Mouse (Mus musculus): ENCODE results near the gene Sp2. TPM values are rescaled to one million over a fixed set of nuclear protein-coding genes. Genes with fewer than 3 reads are reported as not detected.

Sp2 gene
- polyA plus RNA-seq, 1 experiment from 2014 or later: 15.0 TPM

- no peak for ATAC-seq (ENCODE audit: insufficient number of reproducible peaks, insufficient read depth, low FRiP score, low read depth)
- Histone ChIP-seq H3K27ac (replicated peaks in 1 of 2; ENCODE audit: control insufficient read depth in 1 of 2, insufficient read depth in 1 of 2, low read depth in 2 of 2, low read length in 2 of 2) (peak overlapping the region; percentile 33 to 96), H3K4me1 (ENCODE audit: control insufficient read depth in 2 of 2, insufficient read depth in 2 of 2, low read length in 2 of 2) (peaks cover 27 to 52% of the 10 kb centered on the region in 2 experiments), H3K36me3 (ENCODE audit: control insufficient read depth, insufficient read depth, low read length) (no peaks in the 10 kb centered on the region), H3K4me2 (ENCODE audit: low read length) (peak overlapping the region; percentile 78), H3K4me3 (ENCODE audit: control insufficient read depth in 1 of 2, insufficient read depth in 1 of 2, low read depth in 1 of 2, low read length in 2 of 2) (peak overlapping the region; percentile 81 to 84; a peak in 3 of 4 replicates), H3K27me3 (ENCODE audit: control insufficient read depth, insufficient read depth, low read length) (no peaks in the 10 kb centered on the region), H3K9me3 (ENCODE audit: control insufficient read depth, low read length) (no peaks in the 10 kb centered on the region), H3K9ac (ENCODE audit: low read length) (peak overlapping the region; percentile 95)
- WGBS: 52% methylated on average over 10 of the region's 10 CpGs
These were observed 7.0 kb downstream of the Sp2 start for GRCm38 (mm10) chr11:96975511-96976378.

DNA sequence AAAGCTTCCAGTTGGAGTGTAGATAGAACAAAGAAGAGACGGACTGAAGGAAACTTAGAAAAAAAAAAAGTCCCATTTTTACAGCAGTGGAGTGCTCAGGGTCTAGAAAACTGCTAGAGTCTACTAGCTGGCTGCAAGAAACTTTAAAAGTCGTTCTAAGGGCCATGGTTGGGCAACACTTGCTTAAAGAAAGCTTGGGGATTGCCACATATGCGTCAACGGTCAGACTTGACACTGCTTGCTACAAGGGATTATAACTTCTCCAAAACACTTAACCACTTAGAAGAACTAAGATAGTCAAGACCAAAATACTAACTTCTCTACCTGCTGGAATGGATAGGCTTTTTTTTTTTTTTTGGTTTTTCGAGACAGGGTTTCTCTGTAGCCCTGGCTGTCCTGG lies 7.9 kb downstream of the Sp2 start:
- Histone ChIP-seq H3K9ac (ENCODE audit: low read length) (no peak overlapping the region), H3K36me3 (ENCODE audit: control insufficient read depth, insufficient read depth, low read length) (no peaks in the 10 kb centered on the region), H3K27ac (replicated peaks in 1 of 2; ENCODE audit: control insufficient read depth in 1 of 2, insufficient read depth in 1 of 2, low read depth in 2 of 2, low read length in 2 of 2) (no peak overlapping the region), H3K9me3 (ENCODE audit: control insufficient read depth, low read length) (no peaks in the 10 kb centered on the region), H3K27me3 (ENCODE audit: control insufficient read depth, insufficient read depth, low read length) (no peaks in the 10 kb centered on the region), H3K4me1 (ENCODE audit: control insufficient read depth in 2 of 2, insufficient read depth in 2 of 2, low read length in 2 of 2) (peaks cover 36 to 61% of the 10 kb centered on the region in 2 experiments), H3K4me2 (ENCODE audit: low read length) (no peak overlapping the region), H3K4me3 (ENCODE audit: control insufficient read depth in 1 of 2, insufficient read depth in 1 of 2, low read depth in 1 of 2, low read length in 2 of 2) (no peak overlapping the region)
- WGBS: 80% methylated on average over 5 of the region's 5 CpGs
- ATAC-seq (ENCODE audit: insufficient number of reproducible peaks, insufficient read depth, low FRiP score, low read depth): no peak

- 79% methylated on average over 5 of the region's 5 CpGs for WGBS
- Histone ChIP-seq H3K4me2 (ENCODE audit: low read length) (no peak overlapping the region), H3K9ac (ENCODE audit: low read length) (no peak overlapping the region), H3K4me1 (ENCODE audit: control insufficient read depth in 2 of 2, insufficient read depth in 2 of 2, low read length in 2 of 2) (peaks cover 47 to 72% of the 10 kb centered on the region in 2 experiments), H3K27ac (replicated peaks in 1 of 2; ENCODE audit: control insufficient read depth in 1 of 2, insufficient read depth in 1 of 2, low read depth in 2 of 2, low read length in 2 of 2) (0 out of 4 replicates have a peak overlapping the region, but pooled peaks of 1 of the 2 experiments have one; percentile 46), H3K9me3 (ENCODE audit: control insufficient read depth, low read length) (no peaks in the 10 kb centered on the region), H3K4me3 (ENCODE audit: control insufficient read depth in 1 of 2, insufficient read depth in 1 of 2, low read depth in 1 of 2, low read length in 2 of 2) (no peak overlapping the region), H3K36me3 (ENCODE audit: control insufficient read depth, insufficient read depth, low read length) (no peaks in the 10 kb centered on the region), H3K27me3 (ENCODE audit: control insufficient read depth, insufficient read depth, low read length) (no peaks in the 10 kb centered on the region)
- no peak for ATAC-seq (ENCODE audit: insufficient number of reproducible peaks, insufficient read depth, low FRiP score, low read depth)
These were observed 9.3 kb downstream of the Sp2 start for GRCm38 (mm10) chr11:96973426-96973964.

GRCm38 (mm10) chr11:96972906-96973305 lies 9.9 kb downstream of the Sp2 start:
- Histone ChIP-seq H3K27me3 (ENCODE audit: control insufficient read depth, insufficient read depth, low read length) (no peaks in the 10 kb centered on the region), H3K4me2 (ENCODE audit: low read length) (no peak overlapping the region), H3K36me3 (ENCODE audit: control insufficient read depth, insufficient read depth, low read length) (no peaks in the 10 kb centered on the region), H3K4me1 (ENCODE audit: control insufficient read depth in 2 of 2, insufficient read depth in 2 of 2, low read length in 2 of 2) (peaks cover 49 to 76% of the 10 kb centered on the region in 2 experiments), H3K4me3 (ENCODE audit: control insufficient read depth in 1 of 2, insufficient read depth in 1 of 2, low read depth in 1 of 2, low read length in 2 of 2) (no peak overlapping the region), H3K9me3 (ENCODE audit: control insufficient read depth, low read length) (no peaks in the 10 kb centered on the region), H3K27ac (replicated peaks in 1 of 2; ENCODE audit: control insufficient read depth in 1 of 2, insufficient read depth in 1 of 2, low read depth in 2 of 2, low read length in 2 of 2) (0 out of 4 replicates have a peak overlapping the region, but pooled peaks of 1 of the 2 experiments have one; percentile 46), H3K9ac (ENCODE audit: low read length) (no peak overlapping the region)
- ATAC-seq (ENCODE audit: insufficient number of reproducible peaks, insufficient read depth, low FRiP score, low read depth): no peak
- WGBS: 76% methylated on average over 5 of the region's 5 CpGs

GRCm38 (mm10) chr11:96970341-96970740 lies 12.4 kb downstream of the Sp2 start:
- Histone ChIP-seq H3K27me3 (ENCODE audit: control insufficient read depth, insufficient read depth, low read length) (no peaks in the 10 kb centered on the region), H3K9ac (ENCODE audit: low read length) (peak overlapping the region; percentile 69), H3K9me3 (ENCODE audit: control insufficient read depth, low read length) (no peaks in the 10 kb centered on the region), H3K27ac (replicated peaks in 1 of 2; ENCODE audit: control insufficient read depth in 1 of 2, insufficient read depth in 1 of 2, low read depth in 2 of 2, low read length in 2 of 2) (peak overlapping the region; percentile 99 to 100), H3K4me3 (ENCODE audit: control insufficient read depth in 1 of 2, insufficient read depth in 1 of 2, low read depth in 1 of 2, low read length in 2 of 2) (no peak overlapping the region), H3K36me3 (ENCODE audit: control insufficient read depth, insufficient read depth, low read length) (no peaks in the 10 kb centered on the region), H3K4me2 (ENCODE audit: low read length) (peak overlapping the region; percentile 62), H3K4me1 (ENCODE audit: control insufficient read depth in 2 of 2, insufficient read depth in 2 of 2, low read length in 2 of 2) (peaks cover 51 to 76% of the 10 kb centered on the region in 2 experiments)
- ATAC-seq (ENCODE audit: insufficient number of reproducible peaks, insufficient read depth, low FRiP score, low read depth): no peak
- 32% methylated on average over 3 of the region's 3 CpGs for WGBS

DNA sequence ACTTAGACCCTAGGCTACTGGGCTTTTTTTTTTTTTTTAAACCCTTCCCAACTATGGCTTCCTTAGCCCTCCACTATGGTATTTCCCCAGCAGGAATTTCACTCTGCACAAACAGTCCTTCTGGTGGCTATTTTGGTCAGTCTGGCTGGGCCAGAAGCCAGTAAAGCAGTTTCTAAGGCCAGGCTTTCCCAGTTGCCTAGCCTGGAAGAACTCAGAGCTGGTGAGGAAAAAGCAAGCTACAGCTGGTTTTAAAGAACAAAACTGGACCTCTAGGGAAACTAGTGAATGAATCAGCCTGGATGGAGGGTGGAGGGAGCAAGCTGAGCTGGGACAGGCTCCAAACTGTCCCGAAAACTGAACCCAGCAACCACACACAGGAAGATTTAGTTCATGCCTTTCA lies 13.0 kb downstream of the Sp2 start:
- Histone ChIP-seq H3K27me3 (ENCODE audit: control insufficient read depth, insufficient read depth, low read length) (no peaks in the 10 kb centered on the region), H3K27ac (replicated peaks in 1 of 2; ENCODE audit: control insufficient read depth in 1 of 2, insufficient read depth in 1 of 2, low read depth in 2 of 2, low read length in 2 of 2) (peak overlapping the region; percentile 99 to 100), H3K4me3 (ENCODE audit: control insufficient read depth in 1 of 2, insufficient read depth in 1 of 2, low read depth in 1 of 2, low read length in 2 of 2) (no peak overlapping the region), H3K4me1 (ENCODE audit: control insufficient read depth in 2 of 2, insufficient read depth in 2 of 2, low read length in 2 of 2) (peaks cover 51 to 76% of the 10 kb centered on the region in 2 experiments), H3K9ac (ENCODE audit: low read length) (peak overlapping the region; percentile 69), H3K9me3 (ENCODE audit: control insufficient read depth, low read length) (no peaks in the 10 kb centered on the region), H3K36me3 (ENCODE audit: control insufficient read depth, insufficient read depth, low read length) (no peaks in the 10 kb centered on the region), H3K4me2 (ENCODE audit: low read length) (peak overlapping the region; percentile 62)
- WGBS: 15% methylated on average over 1 of the region's 1 CpGs
- peak; percentile 64 for ATAC-seq (ENCODE audit: insufficient number of reproducible peaks, insufficient read depth, low FRiP score, low read depth)

- no peaks in the 10 kb centered on the region for H3K36me3 ChIP-seq (ENCODE audit: control insufficient read depth, insufficient read depth, low read length)
- ATAC-seq (ENCODE audit: insufficient number of reproducible peaks, insufficient read depth, low FRiP score, low read depth): peak; percentile 27
- H3K9me3 ChIP-seq (ENCODE audit: control insufficient read depth, low read length): no peaks in the 10 kb centered on the region
- WGBS: 19% methylated on average over 5 of the region's 5 CpGs
- peak overlapping the region; percentile 99 to 100 for H3K27ac ChIP-seq (replicated peaks in 1 of 2; ENCODE audit: control insufficient read depth in 1 of 2, insufficient read depth in 1 of 2, low read depth in 2 of 2, low read length in 2 of 2)
- 0 out of 4 replicates have a peak overlapping the region, but pooled peaks have one; percentile 1 to 13 for H3K4me3 ChIP-seq (ENCODE audit: control insufficient read depth in 1 of 2, insufficient read depth in 1 of 2, low read depth in 1 of 2, low read length in 2 of 2)
- H3K27me3 ChIP-seq (ENCODE audit: control insufficient read depth, insufficient read depth, low read length): no peaks in the 10 kb centered on the region
- H3K4me2 ChIP-seq (ENCODE audit: low read length): peak overlapping the region; percentile 62
- peaks cover 51 to 72% of the 10 kb centered on the region in 2 experiments for H3K4me1 ChIP-seq (ENCODE audit: control insufficient read depth in 2 of 2, insufficient read depth in 2 of 2, low read length in 2 of 2)
- H3K9ac ChIP-seq (ENCODE audit: low read length): peak overlapping the region; percentile 69
These were observed 13.5 kb downstream of the Sp2 start for GRCm38 (mm10) chr11:96969280-96969722.
